Mouse (Mus musculus): Measurements from ENCODE around the gene Zfp36. TPM values are rescaled to one million over a fixed set of nuclear protein-coding genes. Genes with fewer than 3 reads are reported as not detected.

The Zfp36 gene
- total and polyA plus RNA-seq, 3 experiments, result 21.3 to 42.8 (median 28.3) TPM

DNA sequence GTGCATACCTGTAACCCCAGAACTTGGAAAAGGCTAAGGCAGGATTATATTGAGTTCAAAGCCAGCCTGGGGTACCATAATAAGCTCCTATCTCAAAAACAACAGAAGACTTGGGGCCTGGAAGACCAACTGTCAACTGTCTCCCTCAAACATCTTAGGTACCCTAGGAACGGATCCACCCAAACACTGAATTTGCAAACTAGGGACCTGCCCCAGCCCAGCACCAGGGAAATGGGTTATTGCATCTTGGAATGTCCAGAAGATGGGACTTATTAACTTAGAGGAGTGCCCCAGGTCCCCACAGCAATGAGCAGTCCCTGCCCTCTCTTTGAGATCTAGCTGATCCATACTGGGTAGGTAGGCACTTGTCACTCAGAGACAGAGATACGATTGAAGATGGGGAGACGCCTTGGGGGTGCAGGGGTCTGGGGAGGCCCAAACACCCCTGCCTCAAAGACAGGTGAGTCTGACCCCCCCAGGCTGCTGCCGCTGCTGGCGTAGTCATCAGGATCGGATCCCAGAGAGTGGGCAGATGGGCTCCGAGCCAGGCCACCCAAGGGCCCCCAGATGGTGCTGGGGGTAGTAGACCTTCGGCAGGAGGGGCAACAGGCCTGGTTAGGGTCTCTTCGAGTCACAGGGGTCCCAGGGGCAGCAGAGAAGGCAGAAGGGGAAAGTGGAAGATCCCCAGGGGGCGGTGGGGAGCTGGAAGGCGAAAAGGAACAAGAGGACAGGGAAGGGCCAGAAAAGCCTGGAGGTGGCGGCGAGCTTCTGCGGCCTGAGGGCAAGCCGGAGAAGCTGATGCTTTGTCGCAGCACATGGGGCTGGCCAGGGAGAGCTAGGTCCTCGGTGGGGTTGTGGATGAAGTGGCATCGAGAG, 2.6 kb downstream of the Zfp36 start:
- Histone ChIP-seq H3K4me1 (ENCODE audit: insufficient read depth, low read depth, low read length) (peaks cover 83% of the 10 kb centered on the region), H3K27me3 (ENCODE audit: insufficient read depth, low read length) (no peaks in the 10 kb centered on the region), H3K4me3 (ENCODE audit: low read depth, low read length) (peak overlapping the region; percentile 83), H3K9me3 (replicated peaks) (no peaks in the 10 kb centered on the region), H3K36me3 (replicated peaks) (peaks cover 20% of the 10 kb centered on the region)
- no peak for ATAC-seq (ENCODE audit: extremely low read depth, insufficient number of reproducible peaks, low FRiP score, poor library complexity, severe bottlenecking)
- no peak for DNase-seq (ENCODE audit: low spot score)
- TF ChIP-seq GATA2 (IDR thresholded peaks at IDR 0.05; ENCODE audit: borderline replicate concordance, low read depth, low read length), result no peak
- no peak for TF ChIP-seq POLR2AphosphoS5 (IDR thresholded peaks at IDR 0.05; ENCODE audit: insufficient replicate concordance, low read depth, low read length)
- no peak for TF ChIP-seq GATA1 (IDR thresholded peaks at IDR 0.05; ENCODE audit: borderline replicate concordance, low read length)
- no peak for TF ChIP-seq TAL1 (conservative IDR thresholded peaks at IDR 0.05; ENCODE audit: low read depth, low read length)
- no peak for TF ChIP-seq CTCF (IDR thresholded peaks at IDR 0.05; ENCODE audit: low read depth, low read length)

DNA sequence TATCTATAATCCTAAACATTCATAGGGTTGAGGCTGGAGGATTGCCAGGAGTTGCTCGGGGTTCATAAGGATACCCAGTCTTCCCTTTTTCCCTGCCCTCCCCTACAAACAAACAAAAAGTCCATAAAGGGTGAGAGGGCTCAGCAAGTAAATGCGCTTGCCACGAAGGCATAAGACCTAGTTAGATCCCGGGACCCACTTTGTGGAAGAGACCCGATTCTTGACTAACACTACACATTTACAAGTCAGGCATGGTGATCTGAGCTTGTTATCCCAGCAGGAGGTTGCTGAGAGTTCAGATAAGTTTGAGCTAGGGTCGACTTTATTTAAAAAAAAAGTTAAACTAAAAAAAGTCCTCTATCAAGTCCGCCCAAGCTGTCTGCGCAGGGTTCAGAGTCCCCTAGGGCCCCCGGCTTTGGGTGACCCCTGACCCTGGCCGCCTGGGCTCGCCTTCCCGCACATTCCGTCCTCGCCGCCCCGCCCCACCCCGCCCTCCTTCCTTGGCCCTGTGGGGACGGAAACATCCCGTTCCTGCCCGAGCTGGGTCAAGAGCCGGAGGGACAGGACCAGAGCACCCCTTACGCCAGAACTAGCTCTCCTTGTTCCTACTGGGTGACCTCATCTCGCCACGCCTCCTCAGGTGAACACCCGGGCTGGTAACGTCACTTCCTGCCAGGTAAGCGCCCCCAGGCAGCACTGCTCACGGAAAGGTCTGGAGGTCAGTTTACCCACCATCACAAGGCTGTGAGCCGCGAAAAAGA, 3.9 kb downstream of the Zfp36 start:
- ATAC-seq (ENCODE audit: extremely low read depth, insufficient number of reproducible peaks, low FRiP score, poor library complexity, severe bottlenecking) (no peak), DNase-seq (ENCODE audit: low spot score) (peak; percentile 46)
- peak overlapping the region; percentile 68 for H3K4me3 ChIP-seq (ENCODE audit: low read depth, low read length)
- peaks cover 20% of the 10 kb centered on the region for H3K36me3 ChIP-seq (replicated peaks)
- H3K27me3 ChIP-seq (ENCODE audit: insufficient read depth, low read length), result no peaks in the 10 kb centered on the region
- H3K9me3 ChIP-seq (replicated peaks), result no peaks in the 10 kb centered on the region
- TF ChIP-seq CTCF (IDR thresholded peaks at IDR 0.05; ENCODE audit: low read depth, low read length) (no peak), TAL1 (conservative IDR thresholded peaks at IDR 0.05; ENCODE audit: low read depth, low read length) (no peak), GATA2 (IDR thresholded peaks at IDR 0.05; ENCODE audit: borderline replicate concordance, low read depth, low read length) (no peak), GATA1 (IDR thresholded peaks at IDR 0.05; ENCODE audit: borderline replicate concordance, low read length) (no peak), POLR2AphosphoS5 (IDR thresholded peaks at IDR 0.05; ENCODE audit: insufficient replicate concordance, low read depth, low read length) (no peak)
- peaks cover 80% of the 10 kb centered on the region for H3K4me1 ChIP-seq (ENCODE audit: insufficient read depth, low read depth, low read length)

DNA sequence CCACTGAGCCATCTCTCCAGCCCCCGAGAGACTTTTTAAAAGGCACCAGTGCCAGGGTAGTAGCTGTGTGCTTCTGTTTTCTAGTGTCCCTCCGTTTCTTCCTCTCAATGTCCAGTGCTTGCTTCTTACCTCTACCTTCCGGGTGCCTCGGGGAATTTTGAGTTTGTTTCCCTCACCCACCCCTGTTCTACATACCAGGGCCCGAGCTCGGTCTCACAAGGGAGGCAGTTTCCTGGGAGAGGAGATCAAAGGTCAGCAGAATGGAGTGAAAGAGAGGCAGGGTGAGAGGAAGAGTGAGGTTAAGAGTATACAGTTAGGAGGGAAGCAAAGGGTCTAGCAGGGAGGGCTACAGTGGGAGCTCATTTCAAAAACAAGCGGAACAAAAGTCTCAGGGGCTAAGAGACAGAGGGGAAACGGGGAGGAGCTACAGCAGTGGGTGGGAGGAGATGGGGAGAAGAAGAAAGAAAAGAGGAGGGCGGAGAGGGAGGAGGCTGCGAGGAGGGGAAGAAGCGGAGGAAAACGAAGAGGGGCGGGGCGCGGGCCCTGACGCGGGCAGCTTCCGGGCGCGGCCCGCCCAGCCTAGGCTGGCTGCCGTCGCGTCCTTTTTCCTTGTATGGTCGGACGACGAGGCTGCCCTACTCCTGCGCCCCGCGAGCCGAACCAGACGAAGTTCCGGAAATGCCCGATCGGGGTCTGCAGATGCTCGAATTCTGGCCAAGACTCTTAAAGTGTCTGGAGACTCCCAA, 4.7 kb downstream of the Zfp36 start:
- ATAC-seq (ENCODE audit: extremely low read depth, insufficient number of reproducible peaks, low FRiP score, poor library complexity, severe bottlenecking), result peak; percentile 56
- no peak for TF ChIP-seq CTCF (IDR thresholded peaks at IDR 0.05; ENCODE audit: low read depth, low read length)
- TF ChIP-seq GATA2 (IDR thresholded peaks at IDR 0.05; ENCODE audit: borderline replicate concordance, low read depth, low read length), result no peak
- TF ChIP-seq TAL1 (conservative IDR thresholded peaks at IDR 0.05; ENCODE audit: low read depth, low read length), result no peak
- TF ChIP-seq GATA1 (IDR thresholded peaks at IDR 0.05; ENCODE audit: borderline replicate concordance, low read length), result no peak
- TF ChIP-seq POLR2AphosphoS5 (IDR thresholded peaks at IDR 0.05; ENCODE audit: insufficient replicate concordance, low read depth, low read length), result no peak
- peak; percentile 72 for DNase-seq (ENCODE audit: low spot score)
- Histone ChIP-seq H3K9me3 (replicated peaks) (no peaks in the 10 kb centered on the region), H3K36me3 (replicated peaks) (peaks cover 20% of the 10 kb centered on the region), H3K27me3 (ENCODE audit: insufficient read depth, low read length) (peaks cover 3% of the 10 kb centered on the region; the same call in 1 of the 2 replicates), H3K4me1 (ENCODE audit: insufficient read depth, low read depth, low read length) (peaks cover 81% of the 10 kb centered on the region), H3K4me3 (ENCODE audit: low read depth, low read length) (peak overlapping the region; percentile 68)

DNA sequence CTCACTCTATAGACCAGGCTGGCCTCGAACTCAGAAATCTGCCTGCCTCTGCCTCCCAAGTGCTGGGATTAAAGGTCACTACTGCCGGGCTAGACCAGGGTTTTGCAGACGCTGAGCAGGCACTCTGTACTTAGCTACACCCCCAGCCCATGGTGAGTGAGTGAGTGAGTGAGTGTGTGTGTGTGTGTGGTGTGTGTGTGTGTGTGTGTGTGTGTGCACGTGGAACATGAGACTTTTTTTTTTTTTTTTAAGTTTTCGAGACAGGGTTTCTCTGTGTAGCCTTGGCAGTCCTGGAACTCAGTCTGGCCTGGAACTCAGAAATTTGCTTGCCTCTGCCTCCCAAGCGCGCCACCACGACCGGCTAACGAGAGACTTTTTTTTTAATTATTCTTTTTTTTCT, 5.4 kb downstream of the Zfp36 start:
- Histone ChIP-seq H3K4me1 (ENCODE audit: insufficient read depth, low read depth, low read length) (peaks cover 80% of the 10 kb centered on the region), H3K9me3 (replicated peaks) (no peaks in the 10 kb centered on the region), H3K27me3 (ENCODE audit: insufficient read depth, low read length) (peaks cover 10% of the 10 kb centered on the region; the same call in 1 of the 2 replicates), H3K4me3 (ENCODE audit: low read depth, low read length) (no peak overlapping the region; the same call in 1 of the 2 replicates), H3K36me3 (replicated peaks) (peaks cover 24% of the 10 kb centered on the region)
- DNase-seq (ENCODE audit: low spot score) (no peak), ATAC-seq (ENCODE audit: extremely low read depth, insufficient number of reproducible peaks, low FRiP score, poor library complexity, severe bottlenecking) (no peak)
- no peak for TF ChIP-seq GATA2 (IDR thresholded peaks at IDR 0.05; ENCODE audit: borderline replicate concordance, low read depth, low read length)
- TF ChIP-seq GATA1 (IDR thresholded peaks at IDR 0.05; ENCODE audit: borderline replicate concordance, low read length), result no peak
- TF ChIP-seq POLR2AphosphoS5 (IDR thresholded peaks at IDR 0.05; ENCODE audit: insufficient replicate concordance, low read depth, low read length), result no peak
- TF ChIP-seq CTCF (IDR thresholded peaks at IDR 0.05; ENCODE audit: low read depth, low read length), result no peak
- no peak for TF ChIP-seq TAL1 (conservative IDR thresholded peaks at IDR 0.05; ENCODE audit: low read depth, low read length)

DNA sequence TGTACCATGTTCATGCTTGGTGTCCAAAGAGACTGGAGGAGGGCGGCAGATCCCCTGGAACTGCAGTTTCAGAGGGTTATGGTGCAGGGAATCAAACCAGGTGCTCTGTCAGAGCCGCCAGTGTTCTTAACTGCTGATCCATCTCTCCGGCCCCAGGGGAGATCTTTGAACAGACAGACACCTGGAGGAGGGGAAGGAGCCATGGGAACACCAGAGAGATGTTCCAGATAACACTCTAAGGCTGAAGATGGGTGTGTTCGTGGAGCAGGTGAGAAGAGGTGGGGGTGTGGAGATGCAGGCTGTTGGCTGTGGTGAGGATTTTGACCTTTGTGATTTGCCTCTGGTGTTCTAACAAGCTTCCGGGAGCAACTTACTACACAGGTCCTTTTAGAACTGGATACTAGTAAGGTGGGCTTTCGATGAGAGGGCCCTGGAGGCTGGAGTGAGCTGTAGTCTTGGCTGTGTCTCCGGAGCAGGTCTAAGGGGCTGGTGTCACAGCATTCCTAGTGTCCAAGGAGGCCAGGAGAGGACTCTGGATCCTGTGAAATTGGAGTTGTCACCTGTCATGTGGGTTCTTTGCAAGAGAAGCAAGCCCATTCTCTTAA, 6.1 kb downstream of the Zfp36 start:
- Histone ChIP-seq H3K9me3 (replicated peaks) (no peaks in the 10 kb centered on the region), H3K27me3 (ENCODE audit: insufficient read depth, low read length) (peaks cover 10% of the 10 kb centered on the region; the same call in 1 of the 2 replicates), H3K4me1 (ENCODE audit: insufficient read depth, low read depth, low read length) (peaks cover 75% of the 10 kb centered on the region), H3K4me3 (ENCODE audit: low read depth, low read length) (no peak overlapping the region), H3K36me3 (replicated peaks) (peaks cover 25% of the 10 kb centered on the region)
- ATAC-seq (ENCODE audit: extremely low read depth, insufficient number of reproducible peaks, low FRiP score, poor library complexity, severe bottlenecking) (no peak), DNase-seq (ENCODE audit: low spot score) (no peak)
- no peak for TF ChIP-seq CTCF (IDR thresholded peaks at IDR 0.05; ENCODE audit: low read depth, low read length)
- TF ChIP-seq GATA2 (IDR thresholded peaks at IDR 0.05; ENCODE audit: borderline replicate concordance, low read depth, low read length), result no peak
- no peak for TF ChIP-seq GATA1 (IDR thresholded peaks at IDR 0.05; ENCODE audit: borderline replicate concordance, low read length)

Data from G1E (cell line).